Mouse (Mus musculus): ENCODE measurements at regions not wholly inside any gene's neighbourhood (a gene's known extent, or its start where the extent isn't known, plus 50 kb on each side); places are given as distances from the start of the nearest gene placed in this dataset.

DNA sequence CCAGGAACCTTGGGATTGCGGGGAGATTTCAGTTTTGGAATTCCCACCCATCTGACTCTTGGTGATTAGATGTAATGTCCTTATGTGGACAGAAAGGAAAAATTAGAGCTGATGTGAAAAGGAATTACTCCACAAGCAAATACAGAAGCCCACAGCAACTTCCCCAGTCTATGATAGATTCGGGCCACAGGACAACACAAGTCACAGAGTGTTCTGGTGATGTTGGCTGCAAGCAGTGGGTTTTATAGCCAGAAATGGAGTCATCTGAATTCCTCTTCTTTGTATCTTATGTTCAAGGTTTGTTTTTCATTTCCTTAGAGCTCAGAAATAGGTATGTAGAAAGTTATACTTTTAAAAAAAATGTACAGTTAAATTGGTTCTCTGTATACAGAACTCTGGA is 56.8 kb upstream of the Gm5148 start:
- Histone ChIP-seq H3K9ac (ENCODE audit: control insufficient read depth, low read depth, low read length, poor library complexity, severe bottlenecking) (no peak overlapping the region), H3K9me3 (replicated peaks; ENCODE audit: insufficient read depth, low read length) (no peaks in the 10 kb centered on the region), H3K4me3 (ENCODE audit: control insufficient read depth in 1 of 2, insufficient read depth in 1 of 2, low read depth in 2 of 2, low read length in 2 of 2) (no peak overlapping the region), H3K27me3 (ENCODE audit: control insufficient read depth in 1 of 2, insufficient read depth in 2 of 2, low read length in 2 of 2) (no peaks in the 10 kb centered on the region; a peak in 3 of 4 replicates), H3K27ac (ENCODE audit: control insufficient read depth, low read depth, low read length) (no peak overlapping the region), H3K79me2 (ENCODE audit: control insufficient read depth, insufficient read depth, low read length, poor library complexity) (no peaks in the 10 kb centered on the region), H3K4me1 (ENCODE audit: control insufficient read depth in 1 of 2, insufficient read depth in 2 of 2, low read length in 2 of 2) (no peaks in the 10 kb centered on the region), H3K36me3 (ENCODE audit: control insufficient read depth in 1 of 2, insufficient read depth in 2 of 2, low read length in 2 of 2) (no peaks in the 10 kb centered on the region)
- no peak for DNase-seq (ENCODE audit: low read depth, low spot score)
- TF ChIP-seq RAD21 (IDR thresholded peaks at IDR 0.05; ENCODE audit: low read depth, low read length) (no peak), MAZ (IDR thresholded peaks at IDR 0.05; ENCODE audit: low read depth, low read length) (no peak), TCF12 (IDR thresholded peaks at IDR 0.05; ENCODE audit: low read depth, low read length) (no peak), MAFK (IDR thresholded peaks at IDR 0.05; ENCODE audit: borderline replicate concordance, low read depth, low read length) (no peak), ETS1 (IDR thresholded peaks at IDR 0.05; ENCODE audit: low read depth, low read length) (no peak), ZMIZ1 (IDR thresholded peaks at IDR 0.05; ENCODE audit: low read depth, low read length) (no peak), ELF1 (IDR thresholded peaks at IDR 0.05; ENCODE audit: low read depth, low read length) (no peak), MYB (IDR thresholded peaks at IDR 0.05; ENCODE audit: low read depth, low read length) (no peak)

GRCm38 (mm10) chr3:37779867-37780475 is 55.7 kb upstream of the Gm5148 start:
- H3K27ac ChIP-seq (ENCODE audit: control insufficient read depth, low read depth, low read length), result no peak overlapping the region
- no peak overlapping the region for H3K4me3 ChIP-seq (ENCODE audit: control insufficient read depth in 1 of 2, insufficient read depth in 1 of 2, low read depth in 2 of 2, low read length in 2 of 2)
- H3K4me1 ChIP-seq (ENCODE audit: control insufficient read depth in 1 of 2, insufficient read depth in 2 of 2, low read length in 2 of 2), result no peaks in the 10 kb centered on the region
- H3K27me3 ChIP-seq (ENCODE audit: control insufficient read depth in 1 of 2, insufficient read depth in 2 of 2, low read length in 2 of 2), result no peaks in the 10 kb centered on the region; a peak in 3 of 4 replicates
- no peaks in the 10 kb centered on the region for H3K36me3 ChIP-seq (ENCODE audit: control insufficient read depth in 1 of 2, insufficient read depth in 2 of 2, low read length in 2 of 2)
- DNase-seq (ENCODE audit: low read depth, low spot score), result no peak
- no peaks in the 10 kb centered on the region for H3K79me2 ChIP-seq (ENCODE audit: control insufficient read depth, insufficient read depth, low read length, poor library complexity)
- no peak overlapping the region for H3K9ac ChIP-seq (ENCODE audit: control insufficient read depth, low read depth, low read length, poor library complexity, severe bottlenecking)
- TF ChIP-seq MEF2A (IDR thresholded peaks at IDR 0.05; ENCODE audit: extremely low read depth, insufficient replicate concordance, low read depth, low read length, poor library complexity, severe bottlenecking) (no peak), JUND (IDR thresholded peaks at IDR 0.05; ENCODE audit: low read depth, low read length) (no peak), E2F4 (IDR thresholded peaks at IDR 0.05; ENCODE audit: borderline replicate concordance, low read depth, low read length) (no peak), TBP (IDR thresholded peaks at IDR 0.05; ENCODE audit: low read depth, low read length) (no peak), POLR2AphosphoS5 (IDR thresholded peaks at IDR 0.05; ENCODE audit: borderline replicate concordance, low read depth, low read length) (no peak), NELFE (IDR thresholded peaks at IDR 0.05; ENCODE audit: low read depth, low read length) (no peak), ZC3H11A (IDR thresholded peaks at IDR 0.05; ENCODE audit: low read depth, low read length) (no peak), GATA1 (IDR thresholded peaks at IDR 0.05; ENCODE audit: low read depth, low read length) (no peak), TCF12 (IDR thresholded peaks at IDR 0.05; ENCODE audit: low read depth, low read length) (no peak), SIN3A (IDR thresholded peaks at IDR 0.05; ENCODE audit: low read length) (no peak), RCOR1 (IDR thresholded peaks at IDR 0.05; ENCODE audit: low read depth, low read length) (no peak)
- no peaks in the 10 kb centered on the region for H3K9me3 ChIP-seq (replicated peaks; ENCODE audit: insufficient read depth, low read length)
